Mouse (Mus musculus): ENCODE measurements around the gene Galntl5.

GRCm38 (mm10) chr5:25153491-25153890, 27.8 kb upstream of the Galntl5 start:
- TF ChIP-seq EP300 (IDR thresholded peaks at IDR 0.05; ENCODE audit: insufficient read depth, low read depth, low read length) (no peak), CTCF (IDR thresholded peaks at IDR 0.05; ENCODE audit: low read depth, low read length) (no peak)
